Mouse (Mus musculus) left cerebral cortex, postnatal 14 days (tissue): ENCODE results near the gene Mdh2. TPM values are rescaled to one million over a fixed set of nuclear protein-coding genes. Genes with fewer than 3 reads are reported as not detected.

Experiments
- DNase-seq, 2 experiments: peaks; one replicate each; pipeline ENCODE4 v3.0.0; 2021 to 2022; ENCODE audit warnings: low spot score in 2 of 2, mixed read lengths in 1 of 2
- intact Hi-C: fragments of 180-260 bp; cut with DNase I; formaldehyde crosslinking; loops from one replicate; pipeline ENCODE4 v1.15.1; 2025
- total RNA-seq, 2 experiments: library from RNA; stranded (reverse); gene quantifications; 2 replicates each; pipeline ENCODE4 v1.2.3; 2021

Mdh2 gene
- total RNA-seq, 2 experiments from 2014 or later, result 472 to 478 TPM

- intact Hi-C loops, result loop anchor here (1.0 to 5.0 kb wide), 4 partner anchors 131 to 361 kb away; partner anchors contain the start of gene Rhbdd2
- DNase-seq, result peak; percentile 82
Measured at GRCm38 (mm10) chr5:135763526-135763925, 14.8 kb upstream of the Mdh2 start.

DNA sequence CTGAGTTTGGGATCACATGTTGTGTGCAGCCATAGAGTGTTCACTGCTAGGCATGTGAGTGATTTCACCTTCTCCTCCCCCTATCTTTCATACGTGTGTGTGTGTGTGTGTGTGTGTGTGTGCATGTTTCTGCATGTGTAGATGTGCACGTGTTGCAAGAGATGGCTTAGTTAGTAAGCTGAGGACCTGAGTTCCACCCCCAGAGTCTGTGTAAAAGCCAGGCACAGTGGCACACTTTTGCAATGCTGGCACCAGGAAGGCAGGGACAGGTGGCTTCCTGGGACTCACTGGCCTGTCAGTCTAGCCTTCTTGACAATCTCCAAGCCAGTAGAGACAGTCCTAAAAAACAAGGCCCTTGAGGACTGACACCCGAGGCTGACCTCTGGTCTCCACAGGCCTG, 13.3 kb upstream of the Mdh2 start:
- intact Hi-C loops, result loop anchor here (5.0 kb wide), 3 partner anchors 133 to 363 kb away; partner anchors contain the start of gene Rhbdd2
- DNase-seq, result no peak

GRCm38 (mm10) chr5:135772519-135772918, 5.8 kb upstream of the Mdh2 start:
- intact Hi-C loops, result no loop called here

GRCm38 (mm10) chr5:135776546-135776945, 1.7 kb upstream of the Mdh2 start:
- intact Hi-C loops, result no loop called here
- no peak for DNase-seq

More at GRCm38 (mm10) chr5:135772519-135772918, 5.8 kb upstream of the Mdh2 start:
- no peak for DNase-seq

GRCm38 (mm10) chr5:135777796-135778470, 347 bp upstream of the Mdh2 start, which contains the start of gene Styxl1:
TSS of gene Styxl1 (minus strand) at chr5:135778385.
- intact Hi-C loops, result no loop called here
- DNase-seq, result peak in 1 of 2 experiments; percentile 38

DNA sequence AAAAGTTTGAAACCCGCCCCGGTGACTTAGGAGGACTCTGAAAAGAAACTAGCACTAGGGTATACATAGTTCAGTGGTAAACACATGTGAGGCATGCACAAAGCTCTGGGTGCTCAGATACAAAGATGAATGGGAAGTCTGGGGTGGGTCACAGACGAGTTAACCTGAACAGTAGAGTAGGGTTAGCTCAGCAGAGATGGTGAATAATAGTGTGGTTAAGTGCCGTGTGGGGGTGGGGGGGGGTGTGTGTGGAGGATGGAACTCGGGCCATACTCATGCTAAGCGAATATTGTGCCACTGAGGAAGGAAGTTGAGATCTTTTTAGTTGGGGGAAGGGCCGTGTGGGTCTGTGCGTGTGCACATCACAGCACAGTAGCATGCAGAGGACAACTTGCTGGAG, 2.1 kb downstream of the Mdh2 start:
- DNase-seq, result no peak
- intact Hi-C loops, result no loop called here

DNA sequence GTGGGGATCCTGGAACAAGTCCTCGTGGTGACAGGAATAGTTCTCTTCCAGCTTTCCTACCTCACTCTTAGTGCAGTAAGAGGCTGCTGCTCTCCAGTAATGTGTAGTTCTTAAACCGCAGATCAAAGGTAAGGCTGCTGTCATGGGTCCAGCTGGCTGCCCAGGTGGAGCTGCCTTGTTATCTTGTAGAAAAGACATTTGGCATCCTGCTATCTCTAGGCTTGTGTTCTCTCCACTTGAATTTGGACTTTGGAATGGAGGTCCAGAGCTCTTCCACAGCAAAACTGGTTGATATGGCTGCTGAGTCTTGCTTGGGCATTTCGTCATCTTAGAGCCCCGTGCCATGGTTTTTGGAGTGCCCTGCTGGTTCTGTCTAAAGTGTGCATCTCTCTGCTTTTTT, 4.6 kb downstream of the Mdh2 start:
- no peak for DNase-seq
- intact Hi-C loops, result no loop called here

GRCm38 (mm10) chr5:135793996-135794858, 15.9 kb downstream of the Mdh2 start:
- intact Hi-C loops, result loop anchor here (2.0 kb wide), 1 partner anchor 61 kb away; no protein-coding TSS in a partner anchor

DNA sequence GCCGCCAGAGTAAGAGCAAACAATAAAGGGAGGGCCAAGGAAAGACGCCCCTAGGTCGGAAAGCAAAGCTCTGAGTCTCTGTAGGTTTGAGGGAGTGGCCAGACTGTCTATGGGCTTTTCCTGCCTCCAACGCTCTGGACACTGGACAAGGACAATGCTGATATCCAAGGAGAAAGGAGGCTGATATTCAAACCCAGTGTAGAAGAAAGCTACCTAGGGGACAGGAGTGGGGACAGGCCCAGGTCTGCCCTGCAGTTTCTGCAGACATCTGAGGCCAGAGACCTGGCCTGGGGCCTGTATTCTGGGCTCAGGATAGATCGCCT, 16.5 kb downstream of the Mdh2 start:
- no peak for DNase-seq
- intact Hi-C loops, result loop anchor here (2.0 kb wide), 1 partner anchor 60 kb away; no protein-coding TSS in a partner anchor

More at GRCm38 (mm10) chr5:135793996-135794858, 15.9 kb downstream of the Mdh2 start:
- peak; percentile 92 to 93 for DNase-seq

- no peak for DNase-seq
- intact Hi-C loops, result no loop called here
Measured at GRCm38 (mm10) chr5:135799746-135800145, 21.5 kb downstream of the Mdh2 start.

DNA sequence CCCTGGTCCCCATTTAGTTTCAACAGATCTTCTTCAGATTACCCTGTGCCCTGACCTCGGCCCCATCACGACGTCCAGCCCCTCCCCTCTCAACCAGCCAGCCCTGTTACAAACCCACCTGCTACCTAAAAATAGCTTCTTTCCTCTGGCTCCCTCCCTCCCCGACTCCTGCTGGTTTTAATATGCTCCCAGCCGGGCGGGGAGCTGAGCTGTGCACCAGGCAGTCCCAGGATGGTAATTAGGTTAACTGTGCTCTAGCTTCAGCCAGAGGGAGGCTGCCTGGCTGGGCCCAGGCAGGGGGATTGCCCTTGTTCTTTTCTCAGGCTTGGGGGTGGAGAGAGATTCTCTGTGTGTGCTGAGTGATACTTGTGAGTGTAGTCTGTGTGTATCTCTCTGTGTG, 22.6 kb downstream of the Mdh2 start:
- no peak for DNase-seq
- intact Hi-C loops, result no loop called here

- intact Hi-C loops, result no loop called here
- DNase-seq, result peak in 1 of 2 experiments; percentile 72
Measured at GRCm38 (mm10) chr5:135802641-135803040, 24.4 kb downstream of the Mdh2 start.

- DNase-seq, result no peak
- intact Hi-C loops, result no loop called here
Measured at GRCm38 (mm10) chr5:135803135-135803534, 24.9 kb downstream of the Mdh2 start.

DNA sequence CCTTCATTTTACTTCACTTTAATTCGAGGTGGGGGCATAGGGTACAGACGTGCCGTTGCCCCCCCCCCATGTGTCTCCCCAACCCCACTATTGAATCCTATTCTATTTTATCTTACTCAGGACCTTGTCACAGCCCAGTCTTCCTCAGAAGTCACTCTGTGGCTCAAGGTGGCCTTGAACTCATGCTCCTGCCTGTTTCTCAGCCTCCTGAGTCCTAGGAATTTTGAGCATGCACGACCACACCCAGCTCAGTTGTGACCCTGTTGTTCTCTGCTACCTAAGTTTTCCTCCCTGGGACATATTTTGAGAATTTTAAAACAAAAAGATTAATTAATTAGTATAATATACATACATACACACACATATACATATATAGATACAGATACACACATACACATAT, 25.4 kb downstream of the Mdh2 start:
- intact Hi-C loops, result no loop called here

DNA sequence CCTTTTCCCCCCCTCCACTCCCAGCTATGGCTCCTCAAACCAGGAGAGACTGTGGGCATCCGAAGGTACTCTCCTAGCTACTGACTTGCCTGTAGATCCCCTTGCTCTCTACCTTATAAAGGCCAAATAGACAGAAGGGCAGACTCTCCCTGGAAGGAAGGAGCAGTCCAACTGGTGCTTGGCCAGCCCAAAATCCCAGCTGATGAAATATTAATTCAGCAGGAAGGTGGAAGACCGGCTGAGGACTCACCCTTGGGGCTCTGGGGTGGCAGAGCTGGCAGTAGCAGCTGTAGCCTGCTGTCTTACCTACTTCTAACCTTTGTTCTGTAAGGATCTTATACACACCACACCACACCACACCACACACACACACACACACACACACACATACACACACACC, 26.5 kb downstream of the Mdh2 start:
- intact Hi-C loops, result no loop called here
- no peak for DNase-seq

More for the DNA sequence above, 25.4 kb downstream of the Mdh2 start:
- no peak for DNase-seq

GRCm38 (mm10) chr5:135806555-135807262, 28.4 kb downstream of the Mdh2 start, which contains the start of gene Srrm3:
TSS of gene Srrm3 (plus strand) at chr5:135806890.
- intact Hi-C loops, result no loop called here
- DNase-seq, result peak; percentile 95

- DNase-seq, result peak in 1 of 2 experiments; percentile 39
- intact Hi-C loops, result no loop called here
Measured at GRCm38 (mm10) chr5:135807263-135807637, 29.0 kb downstream of the Mdh2 start.

GRCm38 (mm10) chr5:135812991-135813390, 34.7 kb downstream of the Mdh2 start:
- intact Hi-C loops, result no loop called here
- DNase-seq, result peak; percentile 67 to 76

GRCm38 (mm10) chr5:135818491-135818890, 40.2 kb downstream of the Mdh2 start:
- DNase-seq, result peak; percentile 19 to 45

More at GRCm38 (mm10) chr5:135818491-135818890, 40.2 kb downstream of the Mdh2 start:
- intact Hi-C loops, result no loop called here
